Mouse (Mus musculus) ovary, postnatal 14 days (tissue): ENCODE data around the gene Bclaf1.
A peak's percentile ranks its signal among the peaks of the same experiment; 100 is the strongest.

ENCODE experiments used
- DNase-seq: peaks from one replicate; pipeline ENCODE4 v3.0.0; 2022; ENCODE audit warnings: low spot score

The Bclaf1 gene

DNA sequence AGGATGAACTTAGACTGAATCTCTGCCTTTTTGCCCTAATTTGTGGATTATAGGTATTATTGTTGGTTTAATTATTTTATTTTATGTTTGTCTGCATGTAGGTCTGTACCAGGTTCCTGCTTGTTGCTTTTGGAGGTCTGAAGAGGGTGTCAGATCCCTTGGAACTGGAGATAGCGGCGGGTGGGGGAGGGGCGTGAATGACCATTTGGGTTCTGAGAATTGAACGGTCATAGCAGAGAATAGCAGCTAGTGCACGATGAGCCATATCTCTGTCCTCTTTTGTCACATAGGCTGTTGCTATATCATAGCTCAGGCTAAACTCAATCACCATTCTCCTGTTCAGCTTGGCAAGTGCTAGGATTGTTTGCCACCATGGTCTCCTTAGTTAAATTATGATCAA, 5.2 kb downstream of the Bclaf1 start:
- DNase-seq: no peak

DNA sequence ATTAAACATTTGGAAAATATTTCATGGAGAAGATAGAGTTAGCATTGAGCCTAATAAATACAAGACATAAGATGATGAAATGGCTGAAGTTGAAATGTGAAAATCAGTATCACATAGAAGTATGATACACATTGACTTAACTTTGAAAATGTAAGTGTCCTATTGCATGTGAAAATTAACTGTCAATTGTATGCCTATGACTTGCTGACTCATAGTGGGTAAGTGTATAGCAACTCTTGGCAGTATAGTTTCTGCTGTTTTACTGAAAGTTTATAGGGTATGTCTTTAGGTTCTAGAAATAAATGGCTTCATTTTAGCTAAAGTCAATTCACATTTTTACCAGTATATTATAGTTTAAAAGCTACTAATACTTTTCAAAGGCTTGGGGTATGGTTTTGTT, 14.0 kb downstream of the Bclaf1 start:
- no peak for DNase-seq

DNA sequence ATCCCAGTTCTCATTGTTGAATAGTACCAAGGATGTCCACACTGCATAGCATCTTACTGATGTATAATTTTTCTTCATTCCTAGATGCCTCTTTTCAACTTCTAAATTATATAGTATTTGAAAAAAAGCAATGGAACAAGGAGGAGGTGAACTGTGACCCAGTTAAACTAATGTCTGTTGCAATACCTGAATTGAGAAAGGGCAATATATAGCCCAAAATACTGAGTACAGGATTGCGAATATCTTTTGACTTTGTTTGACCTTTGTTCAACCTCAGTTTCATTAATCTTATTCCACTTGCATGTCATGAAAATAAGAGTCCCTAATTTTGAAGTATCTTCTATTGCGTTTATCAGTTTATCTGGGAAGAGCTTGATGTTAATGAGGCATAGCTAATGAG, 19.0 kb downstream of the Bclaf1 start:
- DNase-seq: no peak

DNA sequence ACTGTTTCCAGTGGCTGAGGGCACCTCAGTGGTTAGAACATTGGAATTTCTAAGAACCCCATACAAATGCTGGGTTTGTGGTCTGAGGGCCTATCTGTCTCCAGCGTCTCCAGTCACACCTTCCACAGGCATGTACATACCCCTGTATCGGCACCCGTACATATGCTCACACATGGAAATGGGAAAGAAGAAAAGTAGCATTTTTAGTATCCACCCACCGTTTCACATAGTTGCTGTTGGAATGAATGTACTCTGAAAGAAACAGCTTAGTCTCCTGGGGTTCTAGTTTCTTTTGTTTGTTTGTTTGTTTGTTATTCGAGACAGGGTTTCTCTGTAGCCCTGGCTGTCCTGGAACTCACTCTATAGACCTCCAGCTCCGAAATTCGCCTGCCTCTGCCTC, 25.6 kb downstream of the Bclaf1 start:
- no peak for DNase-seq

DNA sequence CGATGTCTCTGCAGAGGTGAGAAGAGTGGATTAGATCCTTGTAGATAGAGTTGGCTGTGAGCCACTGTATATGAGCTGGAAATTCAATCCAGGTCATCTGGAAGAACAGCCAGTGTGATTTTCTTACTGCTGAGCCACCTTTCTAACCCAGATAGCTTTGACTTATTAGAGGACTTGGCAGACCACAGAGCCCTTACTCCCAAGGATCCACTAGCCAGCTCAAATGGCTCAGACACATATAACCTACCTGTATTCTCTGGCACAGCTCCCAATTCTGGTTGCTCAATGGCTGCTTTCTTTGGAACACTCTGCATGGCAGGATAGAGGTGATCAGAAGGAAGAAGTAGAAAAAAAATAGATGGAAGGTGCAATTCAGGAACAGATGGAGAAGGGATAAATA, 33.5 kb downstream of the Bclaf1 start:
- DNase-seq: no peak

DNA sequence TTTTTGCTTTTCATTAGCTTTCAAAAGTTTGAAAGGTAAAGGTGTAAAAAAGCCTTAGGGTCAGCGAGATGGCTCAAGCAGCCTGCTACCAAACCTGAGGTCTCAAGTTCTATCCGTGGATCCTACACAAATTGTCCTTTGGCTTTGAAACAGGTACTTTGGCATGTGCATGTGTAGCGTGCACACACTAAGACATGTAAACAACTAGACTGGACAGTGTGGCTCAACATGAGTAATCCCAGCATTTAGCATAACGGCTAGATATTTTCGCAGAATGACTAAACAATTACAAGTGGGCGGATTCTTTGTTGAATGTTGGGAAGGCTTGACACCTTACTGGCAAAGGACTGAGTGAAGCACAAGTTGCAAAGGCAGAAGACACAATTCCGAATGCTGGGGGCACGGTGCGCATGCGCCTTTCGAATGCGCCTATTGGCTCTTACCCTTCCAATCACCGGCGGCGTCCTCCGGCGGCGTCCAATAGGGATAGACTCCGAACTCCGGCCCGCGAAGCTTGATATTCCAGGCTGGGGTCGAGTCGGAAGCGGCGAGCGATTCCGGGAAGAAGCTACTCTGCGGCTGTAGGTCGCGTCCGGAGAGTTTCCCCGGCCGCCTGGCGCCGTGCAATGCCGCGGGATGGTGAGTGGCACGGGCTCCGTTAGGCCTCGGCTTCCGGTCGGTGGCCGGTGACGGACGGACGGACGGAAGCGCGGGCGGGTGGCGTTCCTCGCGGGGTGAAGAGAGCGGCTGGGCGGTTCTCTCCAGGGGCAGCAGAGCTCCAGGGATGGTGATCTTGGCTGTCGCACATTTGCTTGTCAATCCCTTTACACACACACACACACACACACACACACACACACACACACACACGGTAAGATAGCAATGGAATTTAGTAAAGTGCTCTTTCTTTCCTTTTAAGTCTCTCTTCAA, 35.3 kb downstream of the Bclaf1 start, which contains the start of gene Mtfr2:
Gene Mtfr2 (plus strand): TSS at position 486 of the 930 bp plus-strand sequence.
- DNase-seq: peak; percentile 88

DNA sequence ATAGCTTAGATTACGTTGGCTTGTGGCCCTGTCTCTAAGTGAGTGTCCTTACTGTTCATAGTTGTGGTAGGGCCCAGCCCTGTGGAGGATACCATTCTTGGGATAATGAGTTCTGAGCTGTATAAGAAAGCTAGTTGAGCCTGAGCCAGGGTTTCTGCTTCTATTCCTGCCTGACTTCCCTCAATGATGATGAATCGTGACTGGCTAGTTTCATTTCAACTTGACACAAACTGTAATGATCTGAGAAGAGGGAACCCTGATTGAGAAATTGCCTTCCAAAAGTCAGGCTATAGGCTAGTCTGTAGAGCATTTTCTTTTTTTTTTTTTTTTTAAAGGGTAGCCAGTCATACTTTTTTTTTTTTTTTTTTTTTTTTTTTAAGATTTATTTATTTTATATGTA, 36.6 kb downstream of the Bclaf1 start:
- DNase-seq: no peak

DNA sequence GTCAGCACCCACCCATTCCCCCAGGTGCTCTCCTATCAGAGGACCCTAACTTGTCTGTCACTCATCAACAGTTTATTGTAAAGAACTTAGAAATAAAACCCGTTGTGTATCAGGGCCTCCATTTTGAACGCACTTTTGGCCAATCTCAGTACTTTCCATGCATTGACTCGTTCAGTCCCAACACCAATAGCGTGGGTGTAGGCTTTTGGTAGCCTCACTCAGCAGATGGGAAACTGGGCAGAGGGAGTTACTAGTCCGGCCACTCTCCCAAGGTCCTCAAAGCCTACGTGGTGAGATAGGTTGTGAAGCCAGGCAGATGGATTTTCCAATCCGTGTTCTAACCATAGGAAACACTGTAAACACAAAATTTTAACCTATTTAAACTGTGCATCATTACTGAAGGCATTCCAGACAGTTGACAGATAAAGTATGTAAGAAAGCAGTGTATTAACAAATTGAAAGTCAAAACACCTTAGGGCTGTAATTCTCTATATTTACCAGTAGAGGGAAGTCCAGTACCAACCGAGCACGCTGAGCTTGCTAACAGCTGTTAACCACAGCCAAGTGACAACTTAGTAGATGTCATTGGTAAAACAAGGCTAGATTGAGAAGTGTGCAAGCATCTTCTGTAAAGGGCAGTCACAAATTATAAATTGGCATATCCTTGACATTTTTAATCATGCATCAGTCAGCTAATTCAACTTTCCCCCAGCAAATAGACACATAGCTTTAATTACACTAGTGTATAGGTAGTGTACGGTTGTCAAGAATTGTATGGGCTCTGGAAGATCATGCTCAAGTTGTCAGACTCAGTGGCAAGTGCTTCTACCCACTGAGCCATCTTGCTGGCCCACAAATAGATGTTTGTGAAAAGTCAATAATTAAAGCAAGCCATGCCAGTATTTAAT, 49.5 kb downstream of the Bclaf1 start:
- no peak for DNase-seq

DNA sequence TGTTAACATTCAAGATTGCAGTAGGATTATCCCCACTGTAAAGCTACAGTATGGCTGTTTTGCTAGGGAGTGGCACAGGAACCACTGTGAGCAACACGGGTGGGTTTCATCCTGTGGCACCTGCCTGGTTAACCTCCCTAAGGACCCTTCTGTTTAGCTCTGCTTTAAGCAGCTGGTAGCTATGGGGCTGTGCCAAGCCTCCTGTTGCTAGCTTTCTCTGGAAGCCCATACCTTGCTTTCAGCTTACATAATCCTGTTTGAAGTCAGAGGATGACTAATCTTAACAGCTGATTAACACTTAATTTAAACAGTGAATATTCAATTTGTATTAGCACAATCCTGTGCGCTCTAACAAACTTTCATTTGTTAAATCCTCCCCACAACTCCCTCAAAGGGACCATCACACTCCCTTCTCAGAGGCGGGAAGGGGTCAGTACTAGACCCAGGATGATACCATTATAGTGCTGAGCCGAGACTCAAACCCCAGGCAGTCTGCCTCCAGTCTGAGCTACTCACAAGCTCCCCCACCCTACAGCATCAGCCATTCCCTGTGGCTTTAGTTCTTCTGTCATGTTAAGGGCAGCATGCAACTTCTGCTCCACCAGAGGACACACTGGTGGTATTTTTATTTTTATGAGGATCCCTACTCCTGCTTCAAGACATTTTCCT, 50.3 kb downstream of the Bclaf1 start:
- DNase-seq: no peak

DNA sequence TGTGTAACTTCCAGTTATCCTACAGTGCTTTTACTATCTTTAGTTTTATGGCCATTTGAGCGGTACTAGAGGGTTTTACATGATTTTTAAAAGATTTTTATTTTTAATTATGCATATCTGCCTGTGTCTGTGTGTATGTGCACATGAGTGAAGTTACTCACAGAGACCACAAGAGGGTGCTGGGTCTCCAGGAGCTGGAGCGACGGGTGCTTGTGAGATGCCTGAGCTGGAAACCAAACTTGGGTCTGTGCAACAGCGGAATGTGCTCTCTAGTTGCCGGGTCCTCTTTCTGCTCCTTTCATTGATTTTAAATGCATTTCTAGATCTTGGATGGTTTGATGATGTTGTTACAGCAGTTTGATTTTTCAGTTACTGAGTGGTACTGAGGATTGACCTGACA, 59.8 kb downstream of the Bclaf1 start:
- DNase-seq: no peak

DNA sequence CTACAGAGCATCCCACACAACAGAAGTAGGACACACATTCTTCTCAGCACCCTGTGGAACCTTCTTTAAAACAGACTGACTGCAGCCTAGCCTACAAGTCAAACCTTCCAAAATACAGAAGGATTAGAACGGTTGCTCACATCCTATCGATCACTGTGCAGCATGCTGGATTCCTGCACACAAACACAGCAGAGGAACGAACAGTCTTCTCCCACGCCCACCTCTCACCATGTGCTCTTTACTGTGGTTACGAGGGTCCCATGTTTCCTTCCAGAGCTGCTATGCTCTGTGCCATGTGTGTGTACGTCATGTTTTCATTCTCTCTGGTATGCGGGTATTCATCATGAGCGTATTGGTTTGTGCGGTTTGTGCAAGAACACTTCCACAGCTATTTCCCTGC, 65.4 kb downstream of the Bclaf1 start:
- no peak for DNase-seq

DNA sequence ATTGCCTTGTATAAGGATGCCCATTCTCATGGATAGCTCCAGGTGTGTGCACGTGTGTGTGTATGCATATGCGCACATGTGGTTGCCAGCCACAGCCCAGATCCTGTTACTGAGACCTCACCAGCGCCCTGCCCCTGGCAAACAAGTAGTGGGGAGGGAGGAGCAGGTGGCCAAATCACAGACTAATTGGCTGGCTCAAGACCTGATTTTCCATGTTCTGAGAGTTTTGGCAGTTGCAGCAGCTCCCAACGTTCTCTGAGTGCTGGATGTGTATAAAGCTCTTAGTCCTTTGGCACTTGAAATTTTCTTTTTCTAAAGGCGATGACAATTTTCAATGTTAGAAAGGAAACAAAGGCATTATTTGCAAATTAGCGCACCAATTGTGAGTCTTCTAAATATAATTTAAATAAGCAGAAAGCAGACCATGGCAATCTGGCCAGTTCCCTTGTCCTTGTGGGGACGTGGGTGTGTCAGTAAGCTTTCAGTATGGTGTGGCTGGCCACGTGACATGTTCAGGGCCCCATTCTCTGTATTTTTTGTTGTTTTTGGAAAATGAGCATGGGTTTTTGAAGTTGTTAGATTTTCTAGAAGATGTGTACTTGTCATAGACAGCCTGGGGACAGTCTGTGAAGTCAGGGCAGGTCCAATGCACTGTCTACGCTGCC, 66.9 kb downstream of the Bclaf1 start:
- DNase-seq: no peak

DNA sequence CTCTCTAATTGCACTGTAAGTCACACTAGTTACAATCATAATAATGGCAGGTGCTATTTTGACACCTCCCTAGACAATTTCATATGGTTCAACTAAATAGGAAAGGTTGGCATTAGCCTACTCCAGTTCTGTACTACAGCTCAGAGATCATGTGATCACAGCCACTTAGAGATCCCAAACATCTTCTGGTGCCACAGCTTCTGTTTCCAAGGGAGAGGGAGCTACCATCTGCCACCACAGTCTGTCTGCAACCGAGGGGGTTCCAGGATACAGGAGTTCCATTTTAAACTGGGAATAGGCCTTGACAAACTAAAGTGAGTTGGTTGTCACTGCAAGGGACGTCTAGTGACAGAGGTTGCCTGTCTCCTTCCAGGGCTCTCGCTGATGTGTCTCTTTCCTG, 68.5 kb downstream of the Bclaf1 start:
- DNase-seq: no peak

DNA sequence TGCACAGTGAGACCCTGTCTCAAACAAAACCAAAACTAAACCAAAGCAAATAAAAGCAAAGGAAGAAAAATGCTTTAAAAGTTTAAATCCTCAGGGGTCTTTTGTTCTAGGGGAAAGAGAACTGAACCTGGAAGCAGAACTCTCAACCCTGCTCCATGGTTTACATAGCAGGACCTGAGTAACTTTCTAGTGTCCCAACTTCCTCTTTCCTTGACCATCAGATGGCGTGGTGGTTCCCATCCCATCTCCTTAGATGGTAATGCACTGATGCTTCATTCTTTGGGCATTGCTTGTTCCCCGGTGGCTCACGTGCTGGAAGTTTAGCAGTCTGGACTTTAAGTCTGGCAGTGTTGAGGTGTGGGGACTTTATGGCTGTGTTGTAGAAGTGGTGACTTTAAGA, 69.1 kb downstream of the Bclaf1 start:
- no peak for DNase-seq

DNA sequence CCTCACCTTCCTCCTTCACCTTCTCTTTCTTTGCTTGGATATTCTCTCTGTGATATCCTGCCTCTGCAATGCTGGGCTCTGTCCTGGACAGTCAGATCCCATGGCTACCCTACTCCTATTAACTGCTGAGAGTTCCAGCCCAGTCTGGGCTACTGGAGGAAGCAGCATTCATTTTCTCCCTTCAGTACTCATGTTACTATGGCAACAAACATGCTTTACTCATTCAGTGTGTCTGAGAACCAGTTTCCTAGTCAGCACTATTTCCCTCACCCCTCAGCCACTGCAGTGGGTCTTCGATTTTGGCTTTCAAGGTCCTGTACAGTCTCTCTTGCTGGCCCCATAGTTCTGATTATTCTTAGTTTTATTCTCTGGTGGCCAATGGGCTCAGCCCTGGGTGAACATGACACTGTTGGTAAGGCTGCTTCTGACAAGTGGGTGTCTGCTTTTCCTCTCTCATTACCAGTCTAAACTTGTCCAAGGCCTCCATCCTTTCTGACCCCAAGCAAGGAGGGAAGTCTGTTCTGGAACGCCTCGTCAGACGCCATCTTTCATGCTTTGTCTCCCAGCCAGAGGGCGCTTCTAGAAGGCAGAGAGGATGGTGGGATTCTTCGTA, 70.6 kb downstream of the Bclaf1 start:
- no peak for DNase-seq

DNA sequence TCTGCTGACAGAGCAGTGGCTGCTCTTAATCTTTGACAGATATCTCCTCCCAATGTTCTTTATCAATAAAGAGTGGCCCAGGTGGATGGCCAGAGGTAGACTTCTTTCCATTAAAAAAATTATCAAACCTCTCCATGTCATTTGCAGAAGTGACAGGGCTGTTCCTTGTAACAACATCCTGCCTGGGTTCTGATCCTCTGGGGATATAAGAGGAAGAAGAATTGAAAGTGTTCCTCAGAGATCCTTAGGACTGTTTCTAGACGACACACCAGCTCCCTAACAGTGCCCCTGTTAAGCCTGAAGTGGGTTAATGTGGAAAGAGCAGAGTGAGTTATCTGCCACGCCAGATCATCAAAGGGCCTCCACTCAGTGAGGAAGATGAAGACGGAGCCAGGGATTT, 78.3 kb downstream of the Bclaf1 start:
- no peak for DNase-seq
